Mouse (Mus musculus) kidney, adult 2 months (tissue): ENCODE measurements around the gene Ccdc40. TPM values are rescaled to one million over a fixed set of nuclear protein-coding genes. Genes with fewer than 3 reads are reported as not detected.
A peak's percentile ranks its signal among the peaks of the same experiment; 100 is the strongest.

Experiments
- DNase-seq: peaks from one replicate; pipeline ENCODE4 v3.0.0; 2021
- H3K27ac ChIP-seq: fragments of 200-500 bp; 2 replicates; pipeline ENCODE4 v1.5.1; 2012; ENCODE audit warnings: low read depth, low read length, control low read depth, inconsistent platforms; ENCODE audit not compliant: insufficient read depth
- H3K27me3 ChIP-seq: fragments of 200-500 bp; replicated peaks from 2 replicates; pipeline ENCODE4 v1.6.1; 2012; ENCODE audit warnings: mild to moderate bottlenecking, moderate library complexity, low read length, inconsistent platforms; ENCODE audit not compliant: control insufficient read depth, insufficient read depth
- H3K36me3 ChIP-seq: fragments of 200-500 bp; 2 replicates; pipeline ENCODE4 v1.6.1; 2012; ENCODE audit warnings: mild to moderate bottlenecking, moderate library complexity, low read length, inconsistent platforms; ENCODE audit not compliant: control insufficient read depth, insufficient read depth
- H3K4me1 ChIP-seq: fragments of 200-500 bp; 2 replicates; pipeline ENCODE4 v1.6.1; 2011; ENCODE audit warnings: low read length; ENCODE audit not compliant: control insufficient read depth, insufficient read depth
- H3K4me3 ChIP-seq: fragments of 200-500 bp; 2 replicates; pipeline ENCODE4 v1.5.1; 2011; ENCODE audit warnings: mild to moderate bottlenecking, low read depth, low read length, control low read depth; ENCODE audit not compliant: insufficient read depth
- CTCF ChIP-seq: fragments of 200-500 bp; conservative IDR thresholded peaks from 2 replicates; pipeline ENCODE4 v1.5.1; 2011; ENCODE audit warnings: low read depth, mild to moderate bottlenecking, control low read depth, low read length, moderate library complexity, mixed read lengths; ENCODE audit not compliant: insufficient read depth, insufficient read length
- POLR2A ChIP-seq: fragments of 200-500 bp; IDR thresholded peaks from one replicate; pipeline ENCODE4 v1.6.1; 2011; ENCODE audit warnings: low read depth, low read length, control low read depth
- WGBS: fragments of 180-500 bp; shearing (Covaris S2); methylation state at CpG from one replicate; pipeline ENCODE4 v1.1.7; 2018; 5-methylcytosine and 5-hydroxymethylcytosine counted together
- polyA plus RNA-seq: library from polyadenylated mRNA; depleted of rRNA; stranded (reverse); fragments of >200 nt; gene quantifications from 2 replicates; pipeline ENCODE4 v1.2.3, GENCODE M21; 2012

Ccdc40 gene
- polyA plus RNA-seq, 1 experiment, result 0.30 TPM

- Histone ChIP-seq H3K27me3 (no peaks in the 10 kb centered on the region), H3K27ac (no peak overlapping the region), H3K36me3 (no peaks in the 10 kb centered on the region), H3K4me1 (no peaks in the 10 kb centered on the region), H3K4me3 (no peak overlapping the region)
- TF ChIP-seq POLR2A (no peak), CTCF (no peak)
- peak; percentile 54 for DNase-seq
- 54% methylated on average over 6 of the region's 6 CpGs for WGBS
Observed at GRCm38 (mm10) chr11:119188389-119188788, 40.0 kb upstream of the Ccdc40 start.

DNA sequence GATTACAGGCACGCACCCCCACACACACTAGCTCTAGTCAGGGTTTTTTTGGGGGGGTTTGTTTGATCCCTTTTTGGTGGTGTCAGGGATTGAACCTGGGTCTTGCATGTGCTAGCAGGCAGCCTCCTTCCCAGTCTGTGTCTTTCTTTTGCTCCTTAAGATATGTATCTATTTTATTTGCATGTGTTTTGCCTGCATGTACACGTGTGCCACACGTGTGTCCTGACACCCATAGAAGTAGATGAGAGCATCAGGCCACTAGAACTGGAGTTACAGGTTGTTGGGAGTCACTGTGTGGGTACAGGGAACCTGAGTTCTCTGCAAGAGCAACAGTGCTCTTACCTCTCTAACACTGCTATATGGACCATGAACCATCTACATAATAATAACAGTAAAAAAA lies 39.1 kb upstream of the Ccdc40 start:
- H3K4me1 ChIP-seq, result no peaks in the 10 kb centered on the region
- H3K4me3 ChIP-seq, result no peak overlapping the region
- H3K27ac ChIP-seq, result no peak overlapping the region
- H3K27me3 ChIP-seq, result no peaks in the 10 kb centered on the region
- WGBS, result 98% methylated on average over 3 of the region's 3 CpGs
- no peak for DNase-seq
- no peak for TF ChIP-seq POLR2A
- TF ChIP-seq CTCF, result no peak
- H3K36me3 ChIP-seq, result no peaks in the 10 kb centered on the region

- H3K27ac ChIP-seq, result no peak overlapping the region
- no peaks in the 10 kb centered on the region for H3K27me3 ChIP-seq
- no peaks in the 10 kb centered on the region for H3K4me1 ChIP-seq
- H3K4me3 ChIP-seq, result no peak overlapping the region
- 23% methylated on average over 11 of the region's 11 CpGs for WGBS
- peak; percentile 74 for DNase-seq
- TF ChIP-seq CTCF, result peak; percentile 94
- no peak for TF ChIP-seq POLR2A
- H3K36me3 ChIP-seq, result no peaks in the 10 kb centered on the region
Observed at GRCm38 (mm10) chr11:119190498-119190897, 37.9 kb upstream of the Ccdc40 start.

DNA sequence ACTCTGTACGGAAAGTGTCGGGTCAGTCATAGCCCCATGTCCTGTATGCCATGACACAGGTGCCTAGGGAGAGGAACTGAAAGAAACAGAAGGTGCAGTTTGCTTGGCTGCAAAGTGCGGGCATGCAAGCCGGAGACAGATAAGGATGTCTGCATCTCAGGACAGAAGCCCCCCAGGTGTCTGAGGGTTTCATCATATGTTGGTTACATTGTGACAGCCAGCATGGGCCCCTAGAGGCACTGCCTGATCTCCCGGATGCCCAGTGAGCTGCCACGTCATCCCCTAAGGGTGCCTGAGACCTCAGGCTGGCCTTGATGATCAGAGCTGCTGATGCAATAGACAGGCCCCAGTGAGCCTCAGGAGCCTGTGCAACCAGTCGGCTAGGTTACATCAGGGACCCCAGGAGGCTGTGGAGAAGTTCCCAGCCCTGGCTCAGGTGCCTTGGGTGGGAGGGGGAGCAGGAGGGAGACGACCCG lies 36.7 kb upstream of the Ccdc40 start:
- no peak overlapping the region for H3K27ac ChIP-seq
- H3K27me3 ChIP-seq, result no peaks in the 10 kb centered on the region
- 84% methylated on average over 9 of the region's 9 CpGs for WGBS
- TF ChIP-seq CTCF (no peak), POLR2A (no peak)
- no peak for DNase-seq
- no peaks in the 10 kb centered on the region for H3K36me3 ChIP-seq
- no peak overlapping the region for H3K4me3 ChIP-seq
- H3K4me1 ChIP-seq, result no peaks in the 10 kb centered on the region

GRCm38 (mm10) chr11:119192176-119192575 lies 36.2 kb upstream of the Ccdc40 start:
- H3K4me1 ChIP-seq, result no peaks in the 10 kb centered on the region
- no peaks in the 10 kb centered on the region for H3K27me3 ChIP-seq
- H3K36me3 ChIP-seq, result no peaks in the 10 kb centered on the region
- DNase-seq, result no peak
- no peak for TF ChIP-seq POLR2A
- no peak overlapping the region for H3K4me3 ChIP-seq
- no peak overlapping the region for H3K27ac ChIP-seq
- WGBS, result 83% methylated on average over 5 of the region's 5 CpGs

GRCm38 (mm10) chr11:119192605-119193004 lies 35.8 kb upstream of the Ccdc40 start:
- Histone ChIP-seq H3K4me3 (no peak overlapping the region), H3K27ac (no peak overlapping the region), H3K27me3 (no peaks in the 10 kb centered on the region), H3K36me3 (no peaks in the 10 kb centered on the region), H3K4me1 (no peaks in the 10 kb centered on the region)
- DNase-seq, result no peak
- no peak for TF ChIP-seq CTCF
- WGBS, result 83% methylated on average over 9 of the region's 9 CpGs

GRCm38 (mm10) chr11:119197618-119198563 lies 30.5 kb upstream of the Ccdc40 start:
- 81% methylated on average over 18 of the region's 18 CpGs for WGBS
- no peak for TF ChIP-seq POLR2A
- no peak for TF ChIP-seq CTCF
- DNase-seq, result no peak
- no peaks in the 10 kb centered on the region for H3K4me1 ChIP-seq
- no peak overlapping the region for H3K27ac ChIP-seq
- H3K36me3 ChIP-seq, result no peaks in the 10 kb centered on the region
- H3K27me3 ChIP-seq, result no peaks in the 10 kb centered on the region
- H3K4me3 ChIP-seq, result no peak overlapping the region
